Mouse (Mus musculus) T-helper 17 cell (primary cell): ENCODE measurements around the gene Stac.

Experiments
- in situ Hi-C, 2 experiments: fragments of 300-600 bp; cut with MboI, MseI; formaldehyde crosslinking; loops; 1 replicate in 1 of 2; 2 replicates in 1 of 2; pipeline ENCODE4 v1.15.1; 2025; ENCODE audit warnings: high pct_unique_total_duplicates in 2 of 2

The Stac gene

GRCm38 (mm10) chr9:111689680-111690483 is at the start of gene Stac:
Gene Stac, minus strand, starts transcription at chr9:111690348.
- in situ Hi-C loops = no loop called here

GRCm38 (mm10) chr9:111739431-111740245 is 49.5 kb upstream of the Stac start:
- in situ Hi-C loops = no loop called here

- in situ Hi-C loops = no loop called here
Measured at GRCm38 (mm10) chr9:111739026-111739425, 48.9 kb upstream of the Stac start.

GRCm38 (mm10) chr9:111737796-111738195 is 47.6 kb upstream of the Stac start:
- in situ Hi-C loops = no loop called here

GRCm38 (mm10) chr9:111735931-111736330 is 45.8 kb upstream of the Stac start:
- in situ Hi-C loops = no loop called here

GRCm38 (mm10) chr9:111731939-111732670 is 42.0 kb upstream of the Stac start:
- in situ Hi-C loops = no loop called here

GRCm38 (mm10) chr9:111724981-111725593 is 34.9 kb upstream of the Stac start:
- in situ Hi-C loops = no loop called here

- in situ Hi-C loops = no loop called here
Measured at GRCm38 (mm10) chr9:111714457-111714856, 24.3 kb upstream of the Stac start.

GRCm38 (mm10) chr9:111700101-111700500 is 10.0 kb upstream of the Stac start:
- in situ Hi-C loops = no loop called here

- in situ Hi-C loops = no loop called here
Measured at GRCm38 (mm10) chr9:111690484-111690855, 322 bp upstream of the Stac start.

GRCm38 (mm10) chr9:111689146-111689545 is 1.0 kb downstream of the Stac start:
- in situ Hi-C loops = no loop called here

- in situ Hi-C loops = no loop called here
Measured at GRCm38 (mm10) chr9:111684170-111684569, 6.0 kb downstream of the Stac start.

GRCm38 (mm10) chr9:111679516-111679915 is 10.6 kb downstream of the Stac start:
- in situ Hi-C loops = no loop called here

GRCm38 (mm10) chr9:111669816-111670215 is 20.3 kb downstream of the Stac start:
- in situ Hi-C loops = no loop called here

GRCm38 (mm10) chr9:111655066-111655465 is 35.1 kb downstream of the Stac start:
- in situ Hi-C loops = no loop called here

- in situ Hi-C loops = no loop called here
Measured at GRCm38 (mm10) chr9:111644228-111644627, 45.9 kb downstream of the Stac start.

- in situ Hi-C loops = no loop called here
Measured at GRCm38 (mm10) chr9:111643369-111643768, 46.8 kb downstream of the Stac start.

GRCm38 (mm10) chr9:111637641-111638040 is 52.5 kb downstream of the Stac start:
- in situ Hi-C loops = no loop called here

- in situ Hi-C loops = no loop called here
Measured at GRCm38 (mm10) chr9:111632833-111633232, 57.3 kb downstream of the Stac start.

GRCm38 (mm10) chr9:111621191-111621590 is 69.0 kb downstream of the Stac start:
- in situ Hi-C loops = no loop called here

GRCm38 (mm10) chr9:111611341-111611740 is 78.8 kb downstream of the Stac start:
- in situ Hi-C loops = loop anchor here in 1 of 2 experiments (10.0 kb wide), 1 partner anchor 567 kb away; no protein-coding TSS in a partner anchor

GRCm38 (mm10) chr9:111608762-111609161 is 81.4 kb downstream of the Stac start:
- in situ Hi-C loops = no loop called here
